Mouse (Mus musculus) intestine, postnatal 0 days (tissue): ENCODE results near the gene Dpy19l3. TPM values are rescaled to one million over a fixed set of nuclear protein-coding genes. Genes with fewer than 3 reads are reported as not detected.

Experiments
- ATAC-seq: fragments of 200-750 bp; cut with Nextera tagmentation; 2 replicates; pipeline ENCODE4 v1.8.0; 2017; ENCODE audit warnings: mild to moderate bottlenecking, moderate TSS enrichment, moderate library complexity
- H3K27ac ChIP-seq: fragments of 300-500 bp; sonication (generic); 2 replicates; pipeline ENCODE4 v1.5.1; 2014; ENCODE audit warnings: mild to moderate bottlenecking, low read depth, low read length, moderate library complexity
- H3K27me3 ChIP-seq: fragments of 300-500 bp; sonication (generic); replicated peaks from 2 replicates; pipeline ENCODE4 v1.6.1; 2014; ENCODE audit warnings: low read length, mixed read lengths; ENCODE audit not compliant: control insufficient read depth, insufficient read depth
- H3K36me3 ChIP-seq: fragments of 300-500 bp; sonication (generic); 2 replicates; pipeline ENCODE4 v1.6.1; 2014; ENCODE audit warnings: mild to moderate bottlenecking, moderate library complexity; ENCODE audit not compliant: control insufficient read depth, insufficient read depth
- H3K4me1 ChIP-seq: fragments of 300-500 bp; sonication (generic); replicated peaks from 2 replicates; pipeline ENCODE4 v1.6.1; 2014; ENCODE audit warnings: antibody characterized with exemption, low read length, mixed read lengths; ENCODE audit not compliant: control insufficient read depth, insufficient read depth
- H3K4me2 ChIP-seq: fragments of 300-500 bp; sonication (generic); replicated peaks from 2 replicates; pipeline ENCODE4 v1.6.1; 2014; ENCODE audit warnings: low read depth, mild to moderate bottlenecking, moderate library complexity
- H3K4me3 ChIP-seq: fragments of 300-500 bp; sonication (generic); 2 replicates; pipeline ENCODE4 v1.5.1; 2014; ENCODE audit warnings: low read depth, low read length
- H3K9ac ChIP-seq: fragments of 300-500 bp; sonication (generic); 2 replicates; pipeline ENCODE4 v1.6.1; 2014; ENCODE audit warnings: mild to moderate bottlenecking, low read depth, low read length
- H3K9me3 ChIP-seq: fragments of 300-500 bp; sonication (generic); 2 replicates; pipeline ENCODE4 v1.6.1; 2016; ENCODE audit warnings: mixed run types; ENCODE audit not compliant: control insufficient read depth
- CTCF ChIP-seq: sonication (generic); IDR thresholded peaks from 2 replicates; pipeline ENCODE4 v1.5.1; 2016; ENCODE audit warnings: low read depth, mild to moderate bottlenecking, control low read depth, antibody characterized with exemption, moderate library complexity
- WGBS: fragments of 180-500 bp; shearing (Covaris S2); extraction: QIAGEN DNeasy Blood & Tissue Kit; methylation state at CpG from one replicate; pipeline ENCODE4 v1.1.7; 2014; 5-methylcytosine and 5-hydroxymethylcytosine counted together
- polyA plus RNA-seq: library from polyadenylated mRNA; unstranded; fragments of >200 nt; fragmentation: Nextera tagmentation; extraction: Ambion mirVana; gene quantifications from 2 replicates; pipeline ENCODE4 v1.2.1, GENCODE M21; 2015

Gene Dpy19l3
- polyA plus RNA-seq, 1 experiment from 2014 or later, result 7.2 TPM

DNA sequence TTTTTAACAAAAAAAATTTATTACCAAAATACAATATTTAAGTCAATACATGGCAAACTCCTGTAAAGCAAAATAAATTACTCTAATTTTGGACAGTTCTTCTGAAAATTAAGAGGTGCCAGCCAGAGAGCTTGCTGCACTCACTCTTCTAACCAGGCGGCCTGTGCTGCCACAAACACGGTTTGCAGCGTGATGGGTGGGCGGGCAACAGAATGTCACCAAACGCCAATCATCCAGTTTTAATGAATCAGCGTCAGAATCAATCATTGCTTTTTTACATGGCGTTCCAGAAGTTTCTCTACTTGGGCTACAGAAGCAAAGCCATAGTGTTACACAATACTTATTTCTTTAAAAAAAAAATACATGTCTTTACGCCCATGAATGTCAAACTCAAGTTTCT lies 18.1 kb upstream of the Dpy19l3 start:
- H3K36me3 ChIP-seq, result peaks cover 48% of the 10 kb centered on the region
- 90% methylated on average over 8 of the region's 8 CpGs for WGBS
- no peak for ATAC-seq
- no peaks in the 10 kb centered on the region for H3K9me3 ChIP-seq
- H3K4me1 ChIP-seq, result no peaks in the 10 kb centered on the region
- no peak overlapping the region for H3K9ac ChIP-seq
- no peak overlapping the region for H3K27ac ChIP-seq
- no peak overlapping the region for H3K4me2 ChIP-seq
- TF ChIP-seq CTCF, result no peak
- no peaks in the 10 kb centered on the region for H3K27me3 ChIP-seq
- no peak overlapping the region for H3K4me3 ChIP-seq

DNA sequence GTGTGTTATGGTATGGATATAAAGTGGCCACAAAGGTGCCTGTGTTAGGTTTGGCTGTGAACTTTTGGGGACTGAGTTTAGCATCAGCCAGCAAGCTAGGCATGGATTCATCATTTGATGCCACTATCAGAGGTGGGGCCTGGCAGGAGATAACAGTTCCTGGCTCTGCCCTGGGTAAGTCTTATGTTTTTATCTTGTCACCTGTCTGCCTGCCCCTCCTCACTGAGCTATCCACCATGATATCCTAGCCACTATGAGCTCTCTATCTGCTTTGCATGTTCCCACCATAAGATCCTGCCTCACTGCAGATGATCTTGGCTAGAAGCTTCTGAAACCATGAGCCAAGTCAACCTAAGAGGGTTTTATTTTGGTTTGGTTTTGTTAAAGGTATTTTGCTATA lies 16.9 kb upstream of the Dpy19l3 start:
- peaks cover 37% of the 10 kb centered on the region for H3K36me3 ChIP-seq
- H3K9me3 ChIP-seq, result no peaks in the 10 kb centered on the region
- H3K27ac ChIP-seq, result no peak overlapping the region
- no peak overlapping the region for H3K4me2 ChIP-seq
- no peak for ATAC-seq
- no peak for TF ChIP-seq CTCF
- H3K9ac ChIP-seq, result no peak overlapping the region
- no peaks in the 10 kb centered on the region for H3K4me1 ChIP-seq
- no peak overlapping the region for H3K4me3 ChIP-seq
- no peaks in the 10 kb centered on the region for H3K27me3 ChIP-seq

DNA sequence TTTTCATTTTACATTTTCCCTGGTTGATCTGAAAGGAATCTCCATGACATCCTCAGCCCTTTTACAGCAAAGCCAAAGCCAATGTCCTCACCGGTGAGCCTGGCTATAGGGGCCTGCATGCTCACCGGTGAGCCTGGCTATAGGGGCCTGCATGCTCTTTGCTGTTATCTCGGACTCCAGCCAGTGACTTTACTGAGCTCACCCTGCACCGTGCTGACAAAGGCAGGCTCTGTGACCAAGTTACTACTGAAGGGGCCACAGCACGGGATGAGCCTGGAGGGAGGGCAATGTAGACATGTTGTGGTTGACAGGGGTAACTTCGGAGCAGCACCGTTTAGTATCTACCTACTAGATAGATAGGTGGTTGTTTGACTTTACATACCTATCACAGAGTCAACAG lies 15.9 kb upstream of the Dpy19l3 start:
- no peaks in the 10 kb centered on the region for H3K9me3 ChIP-seq
- H3K4me2 ChIP-seq, result no peak overlapping the region
- no peak for ATAC-seq
- H3K4me1 ChIP-seq, result no peaks in the 10 kb centered on the region
- no peak overlapping the region for H3K9ac ChIP-seq
- H3K36me3 ChIP-seq, result peaks cover 29% of the 10 kb centered on the region
- no peak overlapping the region for H3K4me3 ChIP-seq
- H3K27me3 ChIP-seq, result no peaks in the 10 kb centered on the region
- 66% methylated on average over 7 of the region's 7 CpGs for WGBS
- TF ChIP-seq CTCF, result no peak
- no peak overlapping the region for H3K27ac ChIP-seq

DNA sequence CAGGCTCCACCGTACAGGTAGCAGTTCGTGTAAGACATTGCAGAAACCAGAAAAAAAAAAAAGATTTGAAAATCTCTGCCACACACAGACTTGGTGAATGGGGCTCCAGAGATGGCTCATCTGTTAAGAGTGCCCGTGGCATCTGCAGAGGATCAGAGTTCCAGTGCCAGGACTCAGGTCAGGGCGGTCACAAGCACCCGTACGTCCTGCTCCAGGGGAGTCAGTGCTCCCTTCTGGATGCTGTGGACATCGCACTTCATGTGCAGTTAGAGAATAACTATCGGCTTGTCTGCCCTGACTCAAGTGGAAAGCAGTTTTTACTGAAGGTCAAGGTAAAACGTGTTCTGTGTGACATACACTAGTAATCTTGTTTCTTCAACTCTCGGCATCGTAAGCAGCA lies 10.2 kb upstream of the Dpy19l3 start:
- Histone ChIP-seq H3K4me2 (no peak overlapping the region), H3K9ac (no peak overlapping the region), H3K4me1 (no peaks in the 10 kb centered on the region), H3K4me3 (no peak overlapping the region), H3K27me3 (no peaks in the 10 kb centered on the region), H3K9me3 (no peaks in the 10 kb centered on the region), H3K27ac (no peak overlapping the region), H3K36me3 (no peaks in the 10 kb centered on the region)
- no peak for ATAC-seq
- WGBS, result 88% methylated on average over 11 of the region's 11 CpGs
- no peak for TF ChIP-seq CTCF

DNA sequence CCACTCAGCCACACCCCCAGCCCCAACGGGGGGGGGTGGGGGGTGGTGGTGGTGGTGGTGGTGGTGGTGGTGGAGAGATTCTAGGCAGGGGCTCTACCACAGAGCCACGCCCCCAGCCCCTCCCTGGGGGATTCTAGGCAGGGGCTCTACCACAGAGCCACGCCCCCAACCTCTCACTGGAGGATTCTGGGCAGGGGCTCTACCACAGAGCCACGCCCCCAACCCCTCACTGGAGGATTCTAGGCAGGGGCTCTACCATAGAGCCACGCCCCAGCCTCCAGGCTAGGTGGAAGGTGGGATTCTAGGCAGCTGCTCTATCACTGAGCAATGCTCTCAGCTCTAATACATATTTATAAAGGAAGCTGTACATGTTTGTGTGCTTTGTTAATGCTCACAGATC lies 7.5 kb upstream of the Dpy19l3 start:
- ATAC-seq, result no peak
- no peak overlapping the region for H3K27ac ChIP-seq
- no peak for TF ChIP-seq CTCF
- H3K4me3 ChIP-seq, result no peak overlapping the region
- H3K36me3 ChIP-seq, result no peaks in the 10 kb centered on the region
- WGBS, result 67% methylated on average over 5 of the region's 5 CpGs
- no peak overlapping the region for H3K4me2 ChIP-seq
- no peak overlapping the region for H3K9ac ChIP-seq
- H3K9me3 ChIP-seq, result no peaks in the 10 kb centered on the region
- H3K4me1 ChIP-seq, result no peaks in the 10 kb centered on the region
- no peaks in the 10 kb centered on the region for H3K27me3 ChIP-seq

DNA sequence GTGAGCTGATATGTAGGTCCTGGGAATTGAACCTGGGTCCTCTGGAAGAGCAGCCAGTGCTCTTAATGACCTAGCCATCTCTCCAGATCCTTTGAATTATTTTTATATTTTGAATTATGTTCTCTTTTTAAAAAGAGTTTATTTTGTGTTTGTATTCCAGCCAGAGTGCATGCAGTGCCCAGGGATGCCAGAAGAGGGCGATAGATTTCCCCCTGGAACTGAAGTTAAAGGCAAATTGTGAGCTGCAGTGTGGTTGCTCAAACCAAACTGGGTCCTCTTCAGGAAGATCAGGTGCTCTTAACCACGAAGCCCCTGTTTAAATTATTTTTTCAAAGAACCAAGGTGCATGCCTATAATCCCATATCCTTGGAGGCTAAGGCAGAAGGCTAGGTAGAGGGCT lies 5.3 kb upstream of the Dpy19l3 start:
- Histone ChIP-seq H3K27ac (no peak overlapping the region), H3K4me1 (no peaks in the 10 kb centered on the region), H3K4me3 (no peak overlapping the region), H3K36me3 (no peaks in the 10 kb centered on the region), H3K27me3 (no peaks in the 10 kb centered on the region), H3K9me3 (no peaks in the 10 kb centered on the region), H3K9ac (no peak overlapping the region), H3K4me2 (no peak overlapping the region)
- peak; percentile 66 for TF ChIP-seq CTCF
- no peak for ATAC-seq
- 25% methylated on average over 2 of the region's 2 CpGs for WGBS
